Mouse (Mus musculus): Measurements from ENCODE around the gene Fev. TPM values are rescaled to one million over a fixed set of nuclear protein-coding genes. Genes with fewer than 3 reads are reported as not detected.

Fev gene
- total RNA-seq (2021), result not detected
- long read RNA-seq, experiment 1, result 0 reads
- long read RNA-seq, experiment 2, result 0 reads

DNA sequence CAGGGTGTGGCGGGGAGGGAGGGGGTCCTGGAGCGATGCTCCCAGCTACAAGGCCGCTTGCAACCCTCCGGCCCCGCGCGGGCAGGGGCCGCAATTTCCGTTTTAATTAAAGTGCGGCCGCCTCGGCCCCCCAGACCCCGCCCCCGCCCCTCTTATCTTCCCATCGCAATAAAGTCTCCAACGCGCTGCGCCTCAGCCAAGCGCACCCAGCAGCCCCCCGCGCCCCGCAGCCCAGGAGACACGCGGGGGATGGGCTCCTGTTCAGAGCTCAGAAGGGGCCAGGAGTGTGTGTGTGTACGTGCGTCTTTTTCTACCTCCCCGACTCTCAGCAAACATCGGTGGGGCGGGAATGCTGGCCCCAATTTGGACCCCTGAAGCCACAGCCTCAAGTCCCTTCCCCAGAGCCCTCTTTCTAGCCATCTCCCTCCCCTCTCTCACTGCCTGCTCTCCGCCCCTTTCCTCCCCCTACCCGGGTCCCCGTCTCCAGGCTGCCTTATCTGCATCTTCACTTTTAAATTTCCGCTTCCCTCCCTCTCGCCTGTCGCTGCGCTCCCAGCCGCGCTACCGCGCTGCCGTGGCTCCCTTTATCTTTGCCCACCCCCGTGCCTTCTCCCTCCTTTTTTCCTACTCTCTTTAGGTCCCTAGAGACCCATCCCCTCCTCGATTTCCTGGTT is at the start of gene Fev:
Fev (minus strand) TSS at position 51 of the 674 bp plus-strand sequence.
- TF ChIP-seq CTCF (IDR thresholded peaks at IDR 0.05), result no peak
- H3K4me3 ChIP-seq, result no peak within 1 kb of the TSS
- intact Hi-C loops (cut with DNase I), result no loop called here

DNA sequence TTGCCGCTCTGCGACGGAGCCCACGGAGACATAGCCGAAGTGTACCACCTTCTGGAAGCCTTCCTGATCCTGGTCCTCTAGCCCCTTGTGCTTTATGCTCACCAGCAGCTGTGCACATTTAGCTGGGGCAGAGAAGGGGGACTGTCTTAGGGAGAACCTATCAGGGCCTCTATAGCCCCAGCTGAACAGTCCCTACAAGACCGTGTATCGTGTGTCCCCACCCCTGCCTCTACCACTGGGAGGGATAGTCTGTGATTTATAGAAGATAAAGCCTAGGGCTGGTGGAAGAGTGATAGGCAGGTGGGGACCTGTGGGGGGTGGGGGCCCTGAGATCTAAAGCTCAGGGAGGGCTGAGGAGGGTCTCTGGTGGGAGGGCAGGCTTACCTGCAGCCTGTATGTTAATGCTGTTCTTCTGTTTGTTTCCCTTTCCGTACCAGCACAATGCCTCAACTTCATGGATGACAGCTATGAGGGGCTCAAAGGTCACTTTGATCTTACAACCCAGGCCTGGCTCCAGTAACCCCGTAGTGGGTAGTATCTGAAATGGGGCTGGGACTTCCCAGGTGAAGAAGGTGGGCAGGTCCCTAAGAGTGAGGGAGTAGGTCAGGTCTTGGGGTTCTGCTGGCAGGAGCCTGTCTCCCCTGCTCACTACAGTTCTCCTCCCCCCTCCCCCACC is 42.5 kb upstream of the Fev start:
- DNase-seq (ENCODE audit: extremely low spot score in 1 of 2, low spot score in 2 of 2), result no peak
- TF ChIP-seq CTCF (IDR thresholded peaks at IDR 0.05), result no peak
- intact Hi-C loops (cut with DNase I), result loop anchor here (2.0 kb wide), 1 partner anchor 89 kb away; no protein-coding TSS in a partner anchor
- no peak overlapping the region for H3K27ac ChIP-seq
- no peak overlapping the region for H3K4me3 ChIP-seq

More for the DNA sequence above, at the start of gene Fev:
- no peak for DNase-seq (ENCODE audit: extremely low spot score in 1 of 2, low spot score in 2 of 2)
- H3K27ac ChIP-seq, result no peak within 1 kb of the TSS

DNA sequence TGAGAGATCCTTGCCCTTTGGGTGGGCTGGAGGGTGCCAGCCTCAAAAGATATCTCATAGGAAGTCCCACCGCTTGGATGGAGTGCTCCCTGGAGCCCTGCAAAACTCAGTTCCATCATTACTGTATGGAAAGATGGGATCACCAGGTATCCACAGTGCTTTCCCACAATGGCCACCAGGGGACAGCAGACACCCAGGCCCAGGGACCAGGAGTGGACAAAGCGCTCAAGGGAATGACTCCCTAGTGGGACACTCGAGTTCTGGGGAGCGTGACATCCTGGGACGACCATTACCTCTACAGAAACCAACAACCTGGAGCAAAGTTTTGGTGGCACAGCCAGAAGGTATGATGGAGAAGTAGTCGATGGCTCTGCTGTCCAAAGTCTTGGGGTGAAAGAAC is 41.5 kb upstream of the Fev start:
- intact Hi-C loops (cut with DNase I), result loop anchor here (2.0 kb wide), 1 partner anchor 90 kb away; no protein-coding TSS in a partner anchor
- peak in 1 of 2 experiments; percentile 57 for DNase-seq (ENCODE audit: extremely low spot score in 1 of 2, low spot score in 2 of 2)
- H3K4me3 ChIP-seq, result no peak overlapping the region
- H3K27ac ChIP-seq, result no peak overlapping the region
- TF ChIP-seq CTCF (IDR thresholded peaks at IDR 0.05), result peak; percentile 95

DNA sequence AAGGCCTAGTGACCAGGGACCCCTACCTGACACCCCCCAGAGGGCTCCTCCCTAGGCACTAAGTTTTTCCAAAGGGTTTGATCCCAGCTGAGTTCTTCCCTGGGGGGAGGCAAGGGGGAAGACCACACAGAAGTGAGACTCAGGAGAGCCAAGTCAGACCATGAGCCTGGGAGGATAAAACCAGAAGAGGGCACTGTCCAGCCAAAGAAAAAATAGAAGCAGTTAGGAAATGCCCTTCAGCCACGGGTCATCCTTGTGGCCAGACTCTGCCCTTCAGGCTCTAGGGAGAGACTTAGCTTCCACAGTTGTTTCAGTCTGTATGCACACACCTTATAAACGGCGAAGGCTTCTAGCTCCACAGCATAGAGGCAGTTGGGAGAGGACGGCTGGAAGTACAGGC is 39.2 kb upstream of the Fev start:
- H3K27ac ChIP-seq, result no peak overlapping the region

DNA sequence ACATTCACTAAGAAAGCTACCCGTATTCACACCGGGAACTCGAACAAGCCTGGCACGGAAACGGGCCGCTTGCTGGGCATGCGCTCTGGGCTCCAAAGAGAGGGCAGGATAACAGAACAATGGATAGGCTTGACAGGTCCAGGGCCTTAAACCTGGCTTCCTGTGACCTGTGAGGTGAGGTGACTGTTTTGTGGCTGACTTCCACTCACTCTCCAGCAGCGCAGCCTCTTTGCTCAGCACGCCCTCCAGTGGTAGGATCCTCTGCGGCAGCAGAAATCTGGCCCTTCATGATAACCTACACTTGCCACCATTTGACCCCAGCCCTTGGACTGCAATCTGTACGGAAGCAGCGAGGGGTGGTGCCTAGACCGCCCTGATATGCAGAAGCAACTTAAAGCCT is 30.5 kb upstream of the Fev start:
- intact Hi-C loops (cut with DNase I), result no loop called here
- Histone ChIP-seq H3K4me3 (no peak overlapping the region), H3K27ac (no peak overlapping the region)
- TF ChIP-seq CTCF (IDR thresholded peaks at IDR 0.05), result peak; percentile 47
- no peak for DNase-seq (ENCODE audit: extremely low spot score in 1 of 2, low spot score in 2 of 2)

More for the DNA sequence above, 39.2 kb upstream of the Fev start:
- intact Hi-C loops (cut with DNase I), result no loop called here
- no peak; the same call in 1 of the 2 replicates for TF ChIP-seq CTCF (IDR thresholded peaks at IDR 0.05)
- no peak overlapping the region for H3K4me3 ChIP-seq
- no peak for DNase-seq (ENCODE audit: extremely low spot score in 1 of 2, low spot score in 2 of 2)

DNA sequence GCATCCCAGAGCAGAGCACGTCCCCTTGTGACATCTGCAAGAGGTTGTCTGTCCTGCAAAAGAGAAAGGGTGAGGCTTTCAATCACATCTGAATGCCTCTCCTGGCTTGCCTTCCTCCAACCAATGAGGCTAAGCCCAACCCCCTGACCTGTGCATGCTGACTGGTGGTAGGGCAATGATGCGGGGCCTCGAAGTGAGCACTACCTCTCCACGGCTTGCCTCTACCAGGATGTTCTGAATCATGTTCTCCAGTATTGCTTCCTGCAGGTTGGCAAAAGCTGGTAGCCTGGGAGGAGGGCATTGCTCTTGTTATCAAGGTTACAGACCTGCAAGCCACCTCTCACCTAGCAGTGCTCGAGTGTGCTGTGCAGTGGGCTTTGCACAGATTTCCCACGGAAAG is 17.0 kb upstream of the Fev start:
- no peak for DNase-seq (ENCODE audit: extremely low spot score in 1 of 2, low spot score in 2 of 2)
- intact Hi-C loops (cut with DNase I), result no loop called here
- no peak overlapping the region for H3K4me3 ChIP-seq
- no peak for TF ChIP-seq CTCF (IDR thresholded peaks at IDR 0.05)
- H3K27ac ChIP-seq, result no peak overlapping the region

DNA sequence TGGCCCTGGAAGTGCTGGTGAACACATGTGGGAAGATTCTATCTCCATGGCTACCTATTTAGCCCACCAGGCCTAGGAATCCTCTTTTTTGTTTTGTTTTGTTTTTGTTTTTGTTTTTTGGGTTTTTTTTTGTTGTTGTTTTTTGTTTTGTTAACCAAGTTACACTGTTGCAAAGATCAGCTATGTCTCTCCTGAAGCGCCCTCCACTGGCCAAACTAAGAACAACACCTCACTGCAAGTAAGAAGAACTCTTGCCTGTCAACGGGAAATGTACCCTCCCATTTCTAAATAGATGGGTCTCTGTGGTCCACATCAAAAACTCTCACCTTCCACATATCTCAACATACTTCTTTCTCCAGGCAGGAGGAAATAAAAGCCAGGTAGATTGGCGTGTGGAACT is 16.5 kb upstream of the Fev start:
- intact Hi-C loops (cut with DNase I), result no loop called here
- no peak overlapping the region for H3K4me3 ChIP-seq
- no peak overlapping the region for H3K27ac ChIP-seq
- peak; percentile 65 for TF ChIP-seq CTCF (IDR thresholded peaks at IDR 0.05)
- peak in 1 of 2 experiments; percentile 66 for DNase-seq (ENCODE audit: extremely low spot score in 1 of 2, low spot score in 2 of 2)

DNA sequence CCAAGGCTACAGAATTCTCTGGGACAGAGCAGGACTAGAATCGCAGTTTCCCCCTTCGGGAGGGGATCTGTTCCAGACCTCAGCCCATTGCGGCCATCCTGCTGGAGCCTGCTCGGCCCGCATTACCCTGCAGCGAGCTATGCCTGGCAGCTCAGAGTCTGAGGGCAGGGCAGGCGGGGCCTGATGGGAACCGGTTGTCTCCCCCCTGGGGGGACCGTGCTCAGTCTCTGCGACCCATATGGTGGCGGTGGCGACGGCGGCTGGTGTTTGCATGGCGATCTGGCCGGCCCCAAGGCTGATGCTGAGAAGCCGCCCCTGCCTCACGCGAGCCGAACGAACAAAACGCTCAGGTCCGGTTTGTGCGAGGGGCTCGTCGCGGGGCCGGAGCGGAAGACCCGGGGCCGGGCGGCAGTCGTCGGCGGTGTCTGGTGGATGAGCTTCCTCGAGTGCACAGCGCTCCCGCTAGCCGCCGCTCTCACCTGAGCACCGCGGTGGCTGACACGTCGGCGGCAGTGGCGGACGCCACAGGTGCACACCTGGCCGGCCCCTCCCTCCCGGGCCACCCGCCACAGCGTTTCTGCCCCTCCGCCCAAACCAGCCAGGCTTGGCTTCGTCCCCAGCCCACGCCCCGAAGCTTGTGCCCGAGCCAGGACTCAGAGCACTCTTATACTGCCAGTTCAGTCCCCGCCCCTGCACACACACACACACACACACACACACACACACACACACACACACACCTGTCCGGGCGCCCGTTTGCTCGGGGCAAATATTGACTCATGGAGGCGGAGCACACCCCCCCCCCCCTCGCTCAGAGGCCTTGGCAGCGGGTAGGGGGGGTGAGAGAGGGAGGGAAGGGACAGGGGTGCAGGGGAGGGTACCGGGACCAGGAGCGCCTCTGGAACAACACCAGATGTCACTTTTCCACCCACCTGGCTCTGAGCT is 15.4 kb upstream of the Fev start:
- Histone ChIP-seq H3K27ac (no peak overlapping the region), H3K4me3 (0 out of 2 replicates have a peak overlapping the region, but pooled peaks have one; percentile 13)
- no peak for TF ChIP-seq CTCF (IDR thresholded peaks at IDR 0.05)
- intact Hi-C loops (cut with DNase I), result no loop called here
- DNase-seq (ENCODE audit: extremely low spot score in 1 of 2, low spot score in 2 of 2), result no peak

DNA sequence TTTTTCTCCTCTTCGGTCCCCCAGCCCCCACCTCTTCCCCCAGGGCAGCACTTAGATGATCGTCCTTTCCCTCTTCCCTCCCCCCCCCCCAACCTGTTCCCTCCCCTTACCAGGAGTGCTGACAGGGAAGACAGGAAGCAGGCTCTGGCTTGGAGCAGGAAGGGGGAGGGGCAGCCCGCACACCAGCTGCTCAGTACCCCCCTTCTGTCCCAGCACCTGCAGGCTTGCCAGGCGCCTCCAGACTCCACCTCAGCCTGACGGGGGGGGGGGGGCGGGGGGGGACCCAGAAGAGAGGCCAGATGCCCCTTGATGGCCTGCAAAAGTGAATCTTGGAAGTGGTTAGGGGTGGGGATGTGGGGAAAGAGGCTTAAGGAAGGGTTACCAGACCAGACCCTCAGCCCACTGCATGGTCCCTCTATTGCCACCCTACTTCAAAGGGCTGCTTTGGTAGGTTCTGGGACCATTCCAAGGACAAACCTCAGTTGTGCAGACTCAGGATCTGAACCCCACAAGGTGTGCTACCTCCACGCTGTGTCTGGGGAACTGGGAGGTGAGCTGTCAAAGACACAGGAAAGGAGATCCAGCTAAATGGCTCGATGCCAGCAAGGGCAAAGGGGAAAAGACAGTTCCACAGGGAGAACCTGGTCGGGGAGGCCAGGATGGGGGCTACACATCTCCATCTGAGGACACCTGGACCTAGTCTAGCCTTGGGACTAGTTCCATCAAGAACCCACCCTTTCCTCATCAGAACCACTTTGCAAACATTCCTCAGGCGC is 13.6 kb upstream of the Fev start:
- Histone ChIP-seq H3K27ac (no peak overlapping the region), H3K4me3 (no peak overlapping the region)
- no peak for TF ChIP-seq CTCF (IDR thresholded peaks at IDR 0.05)
- intact Hi-C loops (cut with DNase I), result no loop called here
- no peak for DNase-seq (ENCODE audit: extremely low spot score in 1 of 2, low spot score in 2 of 2)

DNA sequence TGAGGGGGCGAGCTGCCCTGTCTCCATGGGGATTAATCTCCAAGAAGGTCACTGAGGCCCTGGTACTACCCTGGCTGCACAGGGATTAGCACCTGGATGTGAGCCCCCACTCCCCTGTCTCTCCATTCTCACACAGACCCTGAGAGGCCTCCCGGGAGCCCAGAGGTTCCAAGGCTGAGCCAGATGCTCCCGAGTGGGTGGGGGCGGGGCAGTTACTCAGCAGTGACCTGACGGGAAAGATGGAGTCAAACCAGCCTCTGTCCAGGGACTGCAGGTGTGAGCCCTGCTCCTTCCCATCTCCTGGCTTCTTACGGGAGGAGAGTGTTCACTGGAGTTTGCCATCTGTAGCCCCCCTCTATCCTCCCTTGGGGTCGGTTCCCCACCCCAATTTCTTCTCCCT is 12.8 kb upstream of the Fev start:
- no peak for DNase-seq (ENCODE audit: extremely low spot score in 1 of 2, low spot score in 2 of 2)
- H3K4me3 ChIP-seq, result no peak overlapping the region
- intact Hi-C loops (cut with DNase I), result no loop called here
- H3K27ac ChIP-seq, result no peak overlapping the region
- no peak for TF ChIP-seq CTCF (IDR thresholded peaks at IDR 0.05)

DNA sequence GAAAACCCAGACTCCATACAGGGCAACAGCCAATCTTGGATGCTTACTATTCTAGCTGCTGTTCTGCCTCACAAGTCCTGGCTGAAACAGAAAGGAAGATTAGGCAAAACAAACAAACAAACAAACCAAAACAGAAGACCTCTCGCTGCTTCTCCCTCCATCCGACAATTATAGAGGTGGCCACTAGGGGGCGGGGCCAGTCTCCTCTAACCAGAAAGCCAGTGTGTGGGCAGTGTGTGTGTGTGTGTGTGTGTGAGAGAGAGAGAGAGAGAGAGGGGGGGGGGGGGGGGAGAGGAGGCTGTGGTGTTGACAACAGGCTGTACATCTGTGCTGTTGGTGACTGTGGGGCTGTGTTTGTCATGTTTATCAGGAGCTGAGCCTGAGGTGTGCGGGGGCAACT is 9.7 kb upstream of the Fev start:
- Histone ChIP-seq H3K4me3 (no peak overlapping the region), H3K27ac (no peak overlapping the region)
- TF ChIP-seq CTCF (IDR thresholded peaks at IDR 0.05), result peak; percentile 59
- DNase-seq (ENCODE audit: extremely low spot score in 1 of 2, low spot score in 2 of 2), result peak; percentile 62 to 71
- intact Hi-C loops (cut with DNase I), result no loop called here
